Mouse (Mus musculus): ENCODE data around the gene Ccn5.

The Ccn5 gene

DNA sequence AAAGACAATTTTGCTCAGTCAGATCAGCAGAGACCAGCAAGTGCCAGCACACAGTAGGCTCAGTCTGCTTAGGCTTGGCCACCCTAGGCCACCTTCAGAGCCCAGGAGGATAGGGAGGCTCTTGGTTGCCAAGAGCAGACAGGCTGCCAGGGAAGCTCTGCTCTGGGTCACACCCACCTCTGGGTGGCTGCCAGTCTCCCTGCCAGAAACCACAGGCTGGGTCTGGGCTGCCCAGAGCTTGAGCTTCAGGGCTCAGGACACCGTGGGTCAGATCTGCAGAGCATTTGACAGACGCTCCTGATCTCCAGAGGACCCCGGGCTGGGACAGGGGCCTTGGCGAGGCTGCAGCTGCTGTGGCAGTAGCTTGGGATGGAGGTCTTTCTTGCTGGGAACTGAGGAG lies at the start of gene Ccn5:
Gene Ccn5 (plus strand): TSS at position 255 of the 400 bp plus-strand sequence.
- peak; percentile 89 for DNase-seq

DNA sequence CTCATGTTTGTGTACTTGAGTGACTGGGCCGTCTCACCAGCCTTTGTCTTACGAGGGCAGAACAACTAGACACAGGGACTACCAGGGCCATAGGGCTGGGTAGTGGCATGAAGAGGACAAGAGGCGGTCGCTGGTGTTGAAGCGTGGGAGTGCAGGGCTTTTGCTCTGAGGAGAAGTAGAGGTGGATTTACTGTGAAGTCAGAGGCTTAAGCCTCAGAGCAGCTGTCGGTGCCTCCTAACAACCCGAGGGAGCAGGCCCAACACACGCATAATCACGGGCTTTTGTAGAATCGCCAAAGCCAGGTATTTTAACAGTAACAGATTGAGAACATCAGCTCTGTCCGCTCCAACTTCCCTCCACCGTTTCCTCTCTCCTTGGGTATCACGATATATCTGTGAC lies 44.0 kb upstream of the Ccn5 start:
- DNase-seq = no peak

DNA sequence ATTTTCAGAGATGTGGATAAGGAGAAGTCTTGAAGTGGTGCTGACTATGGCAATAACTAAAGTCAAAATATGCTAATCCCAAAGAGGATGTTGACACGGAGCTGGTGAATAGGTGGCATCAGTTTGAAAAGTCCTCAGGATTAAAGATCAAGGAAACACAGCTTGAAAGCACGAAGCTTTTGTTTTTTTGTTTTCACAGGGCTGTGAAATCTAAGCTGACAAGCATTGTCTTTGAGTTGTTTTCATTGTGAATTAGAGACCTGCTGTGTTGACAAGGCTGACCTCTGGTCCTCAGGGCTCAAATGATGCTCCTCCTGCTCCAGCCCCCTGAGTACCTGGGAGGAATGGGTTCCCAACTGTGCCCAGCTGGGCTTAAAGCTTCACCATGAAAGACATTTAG lies 43.6 kb upstream of the Ccn5 start:
- no peak for DNase-seq

DNA sequence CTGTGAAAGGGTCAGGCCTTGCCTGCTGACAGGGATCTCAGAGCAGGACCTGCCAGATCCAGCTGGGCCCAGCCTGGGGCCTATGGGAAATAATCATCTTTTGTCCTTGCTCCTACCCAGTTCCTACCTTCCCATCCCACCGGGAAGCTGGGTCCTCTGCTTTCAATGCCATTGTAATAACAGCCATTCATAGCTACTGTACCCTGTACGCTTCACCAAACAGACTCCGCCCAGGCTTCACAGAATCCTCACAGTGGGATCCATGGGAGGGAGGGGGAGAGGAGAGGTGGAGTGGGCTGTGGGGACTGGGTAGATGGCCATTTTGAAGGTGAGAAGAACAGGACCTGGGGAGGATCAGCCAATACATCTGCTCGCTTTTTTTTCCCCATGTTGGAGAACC lies 41.8 kb upstream of the Ccn5 start:
- no peak for DNase-seq

DNA sequence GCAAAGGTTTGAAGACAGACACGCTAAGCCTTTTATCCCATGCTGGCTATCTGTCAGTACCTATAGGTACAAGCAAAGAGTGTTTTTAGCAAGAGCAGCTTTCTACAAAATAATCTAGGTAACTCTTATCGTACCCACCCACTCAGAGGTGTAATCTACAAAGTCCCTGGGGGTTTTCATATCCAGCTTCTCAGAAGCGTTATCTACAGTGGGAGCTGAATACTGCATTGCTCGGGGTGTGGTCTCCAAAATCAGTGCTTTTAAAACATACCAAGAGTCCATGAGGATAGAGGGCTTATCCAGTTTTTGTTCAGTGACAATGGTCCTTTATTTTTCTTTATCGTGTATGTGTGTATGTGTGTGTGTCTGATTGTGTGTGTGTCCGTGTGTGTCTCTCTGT lies 37.3 kb upstream of the Ccn5 start:
- no peak for DNase-seq

DNA sequence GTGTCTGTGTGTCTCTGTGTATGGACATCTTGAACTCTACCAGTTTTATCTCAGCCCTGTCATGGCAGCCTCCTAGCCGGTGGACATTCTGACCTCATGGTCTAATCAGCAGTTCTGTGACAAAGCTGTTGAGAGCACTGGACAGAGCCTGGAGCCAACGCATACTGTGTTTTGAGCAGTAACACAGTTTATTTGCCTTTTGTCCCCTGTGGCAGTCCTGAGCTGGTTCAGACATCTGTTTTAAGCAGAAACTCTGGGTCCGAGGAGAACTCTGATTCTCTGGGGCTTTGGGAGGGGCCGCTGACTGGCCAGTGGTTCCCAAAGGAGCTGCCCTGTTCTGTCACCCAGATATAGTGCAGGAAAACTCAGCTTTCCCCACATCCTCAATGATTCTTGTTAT lies 36.8 kb upstream of the Ccn5 start:
- DNase-seq = no peak

DNA sequence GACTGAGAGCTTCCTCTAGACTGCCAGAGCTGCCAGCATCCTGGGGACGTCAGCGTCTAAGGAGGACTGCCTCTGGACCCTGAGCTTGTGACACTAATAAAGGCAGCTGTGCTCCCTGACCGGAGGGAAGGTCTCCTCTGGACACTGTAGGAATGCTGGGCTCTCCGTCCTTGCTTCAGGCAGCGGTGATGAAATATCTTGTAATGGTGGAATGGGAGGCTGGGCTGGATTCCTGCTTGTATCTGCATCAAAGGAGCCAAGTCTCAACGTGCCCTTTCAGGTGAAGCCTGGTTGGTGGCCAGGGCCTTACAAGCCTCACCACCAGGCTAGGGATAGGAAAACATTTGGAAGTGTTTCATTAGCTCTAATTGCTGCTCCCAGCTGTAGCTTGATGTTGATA lies 33.6 kb upstream of the Ccn5 start:
- DNase-seq = no peak

DNA sequence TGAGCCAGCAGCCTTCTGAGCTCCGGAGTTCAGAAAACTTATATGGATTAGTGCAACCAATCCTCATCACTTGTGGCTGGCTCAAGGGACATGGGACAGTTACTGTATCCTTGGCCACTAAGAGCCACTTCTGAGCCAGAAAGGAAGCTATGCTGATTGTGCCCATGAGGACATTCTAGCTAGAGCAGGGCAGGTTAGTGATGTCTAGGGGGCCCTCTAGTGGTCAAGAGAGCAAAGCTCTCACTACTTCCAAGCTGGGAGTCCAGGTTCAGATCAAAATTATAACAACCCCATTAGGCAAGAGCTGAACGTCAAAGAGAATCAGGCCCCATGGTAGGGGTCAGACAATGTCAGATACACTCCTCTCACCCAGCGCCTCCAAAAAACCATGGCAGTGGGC lies 33.0 kb upstream of the Ccn5 start:
- DNase-seq = peak; percentile 52

DNA sequence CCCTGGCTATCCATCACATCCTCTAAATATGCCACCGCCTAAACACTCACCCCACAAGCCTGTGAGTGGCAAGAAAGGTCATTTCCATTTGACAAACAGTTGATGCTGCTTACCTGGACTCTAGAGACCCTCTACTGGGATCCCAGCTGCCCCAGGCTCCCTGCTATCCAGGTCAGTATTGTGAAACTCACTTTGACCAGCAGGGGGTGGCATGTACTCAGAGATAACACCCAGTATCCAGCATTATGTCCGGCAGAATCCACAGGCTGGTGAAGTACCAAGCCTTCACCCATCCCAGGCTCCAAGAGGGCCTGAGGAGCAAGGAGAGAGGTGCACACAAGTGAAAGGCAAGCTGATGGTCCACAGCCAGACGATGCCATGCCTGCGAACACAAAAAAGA lies 32.2 kb upstream of the Ccn5 start:
- peak; percentile 57 for DNase-seq

DNA sequence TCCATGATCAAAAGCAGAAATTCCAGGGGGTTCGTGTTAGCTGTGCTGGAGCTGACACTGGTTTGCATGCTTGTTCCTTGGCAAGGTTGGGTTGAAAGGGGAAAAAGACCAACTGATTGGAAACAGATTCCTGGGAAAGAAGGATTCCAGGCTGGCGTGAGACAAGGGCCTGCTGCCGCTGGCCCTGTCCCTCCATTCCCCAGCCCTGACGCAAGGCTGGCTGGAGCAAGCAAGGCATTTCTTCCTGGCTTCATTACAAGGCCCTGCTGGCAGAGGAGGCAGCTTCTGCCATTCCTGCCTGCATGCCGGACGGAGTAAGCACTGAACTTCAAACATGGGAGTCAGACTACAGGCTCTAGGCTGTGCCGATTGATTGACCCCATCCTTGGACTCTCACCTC lies 22.2 kb upstream of the Ccn5 start:
- no peak for DNase-seq

DNA sequence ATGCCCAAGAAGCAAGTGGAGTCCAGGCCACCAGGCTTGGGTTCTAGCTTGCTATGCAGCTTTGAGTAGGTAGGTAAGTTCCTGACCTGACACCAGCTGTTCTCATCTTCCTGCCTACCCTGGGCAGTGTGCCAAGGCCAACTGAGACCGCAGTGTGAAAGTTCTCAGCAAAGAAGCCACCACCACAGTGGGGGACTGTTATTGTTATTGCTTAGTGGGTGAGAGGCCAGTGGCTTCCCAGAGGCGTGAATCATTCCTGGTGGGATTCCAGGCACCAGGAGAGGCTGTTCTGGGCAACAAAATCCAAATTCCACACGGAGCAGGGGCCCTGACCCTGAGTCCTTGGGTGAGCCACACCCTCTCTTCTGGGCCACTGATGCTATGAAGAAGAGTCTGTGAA lies 19.8 kb upstream of the Ccn5 start:
- DNase-seq = no peak

DNA sequence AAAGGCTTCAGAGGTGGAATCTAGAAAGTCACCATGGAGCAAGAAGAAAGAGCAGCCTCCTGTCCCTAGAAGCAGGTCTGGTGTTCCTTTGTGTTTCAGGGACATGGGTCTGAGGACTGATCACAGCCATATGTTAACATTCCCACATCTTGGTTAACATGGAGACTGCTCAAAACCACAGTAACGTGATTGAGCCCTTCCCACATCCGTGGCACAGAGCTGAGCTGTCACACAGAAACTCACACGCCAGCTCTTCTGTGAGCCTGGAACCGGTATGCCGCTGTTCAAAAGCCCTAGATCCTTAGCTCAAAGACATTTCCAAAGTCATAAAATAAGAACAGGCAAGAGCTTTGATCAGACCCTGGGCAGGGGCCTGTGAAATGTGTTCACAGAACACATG lies 19.3 kb upstream of the Ccn5 start:
- no peak for DNase-seq

DNA sequence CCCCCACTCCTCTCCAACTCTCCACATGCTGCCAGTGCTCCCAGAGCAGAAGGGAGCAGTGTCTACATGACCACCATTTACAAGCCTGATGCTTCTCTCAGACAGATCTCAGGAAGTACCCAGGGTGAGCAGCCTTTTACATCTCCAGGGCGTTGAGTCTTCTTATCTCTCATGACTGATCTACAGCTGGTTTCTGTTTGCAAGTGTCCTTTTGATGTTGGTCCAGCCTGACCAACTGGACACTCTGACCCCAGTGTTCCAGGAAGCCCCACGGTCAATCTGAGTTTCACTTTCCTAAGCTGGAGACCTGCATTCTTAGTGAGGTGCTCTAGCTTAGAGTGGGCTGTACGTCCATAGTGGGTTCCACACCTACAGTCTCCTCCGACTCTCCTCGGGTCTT lies 16.8 kb upstream of the Ccn5 start:
- no peak for DNase-seq

DNA sequence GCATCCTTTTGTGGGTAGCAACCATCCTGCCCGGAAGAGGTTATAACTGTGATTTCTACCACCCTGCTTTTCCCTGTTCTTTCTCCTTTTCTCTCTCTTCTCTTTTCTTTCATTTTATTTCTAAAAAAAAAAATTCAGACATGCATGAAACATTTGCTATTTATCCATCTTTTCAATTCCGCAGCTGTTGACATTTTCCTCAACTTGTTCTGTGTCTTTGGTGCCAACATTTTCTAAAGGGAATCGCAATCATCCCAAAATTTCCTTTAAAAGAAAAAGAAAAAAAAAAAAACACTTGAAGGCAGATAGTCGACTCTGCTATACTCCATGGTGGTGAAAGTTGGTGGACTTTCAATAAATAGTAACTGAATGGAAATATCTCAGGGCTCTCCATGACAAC lies 11.5 kb upstream of the Ccn5 start:
- DNase-seq = no peak

DNA sequence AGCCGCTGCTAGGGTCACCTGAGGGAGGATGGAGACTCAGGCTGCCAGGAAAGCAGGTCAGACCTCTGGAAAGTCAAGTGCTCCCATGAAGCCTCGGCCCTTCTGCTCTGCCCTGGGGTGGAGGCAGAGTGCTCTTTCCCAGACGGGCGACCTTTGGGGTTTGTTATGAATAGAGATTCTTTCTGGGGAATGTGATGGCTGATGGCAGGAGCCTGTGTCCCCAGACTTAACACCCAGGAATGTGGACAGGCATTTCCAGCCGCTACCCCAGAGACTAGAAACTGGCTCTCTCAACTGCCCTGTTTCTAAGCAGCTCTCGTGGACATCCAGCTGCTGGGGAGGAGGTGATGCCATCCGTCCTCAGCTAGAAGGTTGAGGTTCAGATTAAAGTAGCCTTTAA lies 11.0 kb upstream of the Ccn5 start:
- no peak for DNase-seq

DNA sequence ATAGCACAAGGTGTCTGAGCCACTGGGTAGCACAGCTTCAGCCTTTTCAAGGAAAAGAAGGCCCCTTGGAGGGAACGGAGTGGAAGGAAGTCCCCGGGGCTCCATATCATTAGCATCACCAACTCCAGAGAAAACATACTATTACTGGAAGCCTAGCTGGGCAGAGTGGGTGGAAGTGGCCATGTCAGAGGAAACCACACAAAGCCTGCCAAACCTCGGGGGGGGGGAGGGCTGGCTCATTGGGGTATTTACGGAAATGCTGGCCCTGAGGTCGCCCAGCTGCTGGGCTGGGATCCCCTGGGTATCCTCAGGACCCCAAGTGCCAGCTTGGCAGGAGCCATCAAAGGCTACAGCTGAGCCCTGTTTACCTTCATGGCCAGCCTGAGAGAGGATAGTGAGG lies 7.6 kb upstream of the Ccn5 start:
- no peak for DNase-seq

DNA sequence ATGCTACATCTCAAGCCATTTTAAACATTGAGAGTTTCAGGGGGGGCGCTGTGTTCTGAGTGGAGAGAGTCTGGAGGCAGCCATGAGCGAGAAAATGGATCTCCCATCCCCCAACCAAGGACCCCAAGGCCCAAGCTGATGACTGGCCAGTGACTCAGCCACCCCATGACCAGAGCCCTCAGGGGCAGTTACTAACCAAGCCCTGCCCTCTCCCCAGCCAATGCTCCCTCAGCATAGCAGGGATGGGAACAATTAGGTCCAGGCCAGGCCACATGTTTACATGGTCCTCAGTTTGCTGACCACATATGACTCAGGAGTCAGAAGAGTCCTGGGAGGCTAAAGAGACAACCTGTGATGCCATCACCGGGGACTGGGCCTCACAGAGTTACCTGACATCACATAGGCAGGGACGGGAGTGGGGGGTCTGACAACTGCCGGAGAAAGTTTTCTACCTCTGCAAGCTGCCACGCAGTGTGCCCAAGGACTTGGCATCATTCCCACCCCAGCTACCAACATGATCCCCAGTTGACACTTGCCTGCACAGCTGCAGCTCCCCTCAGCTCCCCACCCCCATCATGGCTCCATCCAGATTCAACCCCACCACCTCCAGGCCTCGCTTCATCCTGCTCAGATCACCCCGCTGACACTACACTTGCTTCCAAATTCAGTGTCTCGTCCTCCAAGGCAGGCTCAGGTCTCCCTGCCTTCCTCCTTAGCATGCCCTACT lies 5.8 kb upstream of the Ccn5 start:
- DNase-seq = no peak

DNA sequence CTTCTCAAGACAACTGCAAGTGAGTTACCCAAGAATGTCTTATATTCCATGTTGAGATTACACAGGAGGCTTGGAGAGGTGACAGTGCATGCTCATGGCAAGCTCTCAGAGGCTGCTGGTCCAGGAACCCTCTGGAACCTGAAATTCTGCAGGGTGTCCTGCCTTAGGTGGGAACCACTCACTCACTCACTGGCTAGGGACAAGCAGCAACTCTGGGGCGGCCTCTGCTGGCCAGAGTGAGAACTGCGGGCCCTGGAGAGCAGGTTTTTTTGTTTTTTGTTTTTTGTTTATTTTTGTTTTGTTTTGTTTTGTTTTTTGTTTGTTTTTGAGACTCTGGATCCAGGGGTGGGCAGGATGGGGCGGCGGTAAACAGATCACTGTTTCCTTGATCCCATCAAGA lies 2.6 kb downstream of the Ccn5 start:
- DNase-seq = no peak

DNA sequence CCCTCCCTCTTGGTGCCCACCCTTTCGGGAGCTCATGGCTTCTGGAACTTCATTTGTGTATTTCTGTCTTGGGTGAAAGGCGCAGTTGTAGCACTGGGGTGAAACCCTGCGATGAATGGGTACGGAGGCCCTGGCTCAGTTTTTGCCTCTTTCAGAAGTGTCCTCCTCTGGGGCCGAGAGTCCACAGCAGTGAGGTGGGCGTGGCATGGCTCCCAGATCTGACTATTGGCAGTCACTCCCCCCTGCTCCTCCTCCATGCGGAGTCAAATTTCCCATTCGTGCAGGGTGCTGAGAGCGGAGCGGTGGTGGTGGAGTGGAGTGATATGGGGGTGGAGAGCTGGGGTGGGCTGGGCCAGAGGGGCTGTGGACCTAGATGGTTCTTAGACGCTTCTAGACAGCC lies 3.1 kb downstream of the Ccn5 start:
- no peak for DNase-seq

DNA sequence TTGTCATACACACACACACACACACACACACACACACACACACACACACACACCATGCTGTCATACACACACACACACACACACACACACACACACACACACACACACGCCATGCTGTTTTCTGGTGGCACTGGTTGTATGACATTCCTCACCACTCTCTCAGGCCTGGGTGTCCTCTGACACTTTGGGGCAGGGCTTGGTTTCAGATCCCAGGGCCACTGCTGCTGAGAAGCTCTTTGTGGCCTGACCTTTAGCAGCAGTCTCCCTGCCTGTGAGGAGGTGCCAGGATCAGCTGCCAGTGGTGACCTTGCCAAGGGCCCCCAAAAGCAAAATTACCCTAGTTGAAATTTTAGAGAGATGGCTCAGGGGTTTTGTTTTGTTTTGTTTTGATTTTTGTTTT lies 5.2 kb downstream of the Ccn5 start:
- DNase-seq = no peak

DNA sequence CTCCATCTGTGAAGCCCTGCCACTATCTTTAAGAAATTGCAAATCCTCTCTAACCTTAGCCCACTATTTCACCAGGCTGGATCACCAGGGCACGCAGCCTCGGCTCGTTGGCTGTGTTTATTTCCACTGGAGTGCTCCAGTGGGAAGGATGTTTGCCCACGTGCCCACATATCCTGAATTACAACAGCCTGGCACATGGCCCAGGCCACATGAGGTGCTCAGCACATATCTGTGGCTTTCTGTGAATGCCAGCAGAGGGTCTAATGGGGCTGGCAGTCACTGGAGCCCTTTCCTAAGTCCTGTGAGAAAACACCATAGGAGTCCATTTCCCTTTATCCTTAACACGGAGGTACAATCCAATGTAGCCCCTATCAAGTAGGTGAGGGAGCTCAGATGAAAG lies 5.8 kb downstream of the Ccn5 start:
- no peak for DNase-seq

DNA sequence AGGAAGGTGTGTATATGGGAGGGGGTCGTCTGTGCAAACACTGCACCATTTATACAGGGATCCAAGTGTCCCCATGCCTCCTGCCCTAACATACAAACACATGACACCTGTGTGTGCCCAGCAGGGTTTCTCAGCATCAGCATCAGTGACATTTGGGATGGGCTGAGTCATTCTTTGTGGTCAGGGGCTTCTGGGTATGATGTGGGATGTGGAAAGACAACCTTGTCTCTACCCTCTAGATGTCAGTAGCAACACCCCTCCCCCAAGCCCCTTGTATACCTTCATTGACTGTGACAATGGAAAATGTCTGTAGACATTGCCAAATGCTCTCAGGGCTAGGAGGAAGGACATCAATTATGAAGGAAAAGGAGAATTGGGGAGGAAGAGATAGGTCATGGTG lies 10.5 kb downstream of the Ccn5 start:
- no peak for DNase-seq

DNA sequence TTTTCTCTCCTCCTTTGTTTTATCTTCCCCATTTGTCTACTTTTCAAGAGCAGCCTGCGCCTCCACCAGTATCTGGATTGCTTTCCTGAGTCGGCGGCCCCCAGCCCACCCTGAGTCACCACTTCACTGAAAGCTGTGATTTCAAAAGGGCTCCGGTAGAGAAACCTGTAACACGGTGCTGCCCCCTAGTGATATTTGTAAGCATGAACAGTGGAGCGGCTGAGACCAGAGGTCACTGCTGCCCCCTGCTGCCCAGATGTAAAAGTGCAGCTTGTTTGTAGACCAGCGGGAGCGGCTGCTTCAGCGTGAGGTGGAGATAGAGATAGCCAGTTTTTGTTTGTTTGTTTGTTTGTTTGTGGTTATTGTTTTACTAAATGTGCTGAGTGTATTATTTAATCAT lies 17.4 kb downstream of the Ccn5 start:
- peak; percentile 83 for DNase-seq

DNA sequence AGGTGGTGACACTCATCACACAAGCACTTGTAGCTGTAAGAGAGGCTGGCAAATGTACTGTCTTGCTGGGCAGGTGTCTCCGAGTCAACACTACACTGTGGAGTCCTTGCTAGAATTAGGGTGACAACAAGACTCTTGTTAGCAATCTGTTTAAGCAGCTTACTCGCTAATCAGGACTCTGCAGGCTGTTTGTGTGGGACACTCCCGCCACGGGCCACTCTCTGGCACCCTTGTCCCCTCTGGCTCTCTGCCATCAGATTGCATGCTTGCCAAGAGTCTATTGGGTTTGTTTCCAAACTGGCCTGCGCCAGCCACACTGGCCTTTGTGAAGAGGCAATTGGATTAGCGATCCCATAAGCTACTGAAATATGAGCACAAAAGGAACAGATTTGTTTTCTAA lies 18.9 kb downstream of the Ccn5 start:
- DNase-seq = peak; percentile 82

DNA sequence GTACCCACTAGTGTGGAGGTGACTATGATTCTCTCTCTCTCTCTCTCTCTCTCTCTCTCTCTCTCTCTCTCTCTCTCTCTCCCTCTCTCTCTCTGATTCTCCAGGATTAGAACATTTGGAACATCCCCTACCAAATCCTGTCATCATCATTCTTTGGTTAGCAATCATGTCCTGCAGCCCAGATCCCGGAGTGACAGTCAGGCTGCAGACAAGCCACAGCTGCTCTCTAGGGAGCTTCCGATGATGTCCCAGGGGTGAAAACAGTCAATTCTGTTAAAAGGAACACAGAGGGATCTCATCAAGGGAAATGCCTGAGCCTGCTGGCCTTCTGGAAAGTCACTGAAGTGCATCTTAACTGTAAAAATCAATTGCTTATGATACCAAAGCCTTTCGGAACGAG lies 21.4 kb downstream of the Ccn5 start:
- DNase-seq = no peak

DNA sequence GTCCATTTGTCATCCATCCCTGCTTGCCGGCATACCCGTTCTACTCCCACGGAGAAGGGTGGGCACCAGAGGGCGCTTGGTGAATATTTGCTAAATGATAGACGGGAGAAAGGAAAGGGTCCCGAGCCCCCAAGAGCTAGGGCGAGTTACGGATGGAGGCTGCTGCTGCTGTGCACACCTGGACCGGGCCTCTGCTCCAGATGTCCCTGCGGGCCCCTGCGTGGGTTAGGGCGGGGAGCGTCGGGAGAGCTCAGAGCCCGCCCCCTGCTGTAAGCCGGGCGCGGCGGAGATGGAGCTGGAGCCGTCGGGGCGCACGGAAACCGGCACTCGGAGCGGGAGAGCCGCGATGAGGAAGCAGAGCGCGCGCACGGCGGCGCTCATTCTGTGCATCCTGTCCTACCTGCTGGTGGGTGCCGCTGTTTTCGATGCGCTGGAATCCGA lies 32.8 kb downstream of the Ccn5 start, which contains the start of gene Kcnk15:
Gene Kcnk15 (plus strand): TSS at position 191 of the 441 bp plus-strand sequence.
- no peak for DNase-seq

Data from cerebellum, adult 9-11 months (tissue).